Mouse (Mus musculus): ENCODE data around the gene Dlst. TPM values are rescaled to one million over a fixed set of nuclear protein-coding genes. Genes with fewer than 3 reads are reported as not detected.

The Dlst gene
- polyA plus RNA-seq, 1 experiment, result 57.4 TPM

DNA sequence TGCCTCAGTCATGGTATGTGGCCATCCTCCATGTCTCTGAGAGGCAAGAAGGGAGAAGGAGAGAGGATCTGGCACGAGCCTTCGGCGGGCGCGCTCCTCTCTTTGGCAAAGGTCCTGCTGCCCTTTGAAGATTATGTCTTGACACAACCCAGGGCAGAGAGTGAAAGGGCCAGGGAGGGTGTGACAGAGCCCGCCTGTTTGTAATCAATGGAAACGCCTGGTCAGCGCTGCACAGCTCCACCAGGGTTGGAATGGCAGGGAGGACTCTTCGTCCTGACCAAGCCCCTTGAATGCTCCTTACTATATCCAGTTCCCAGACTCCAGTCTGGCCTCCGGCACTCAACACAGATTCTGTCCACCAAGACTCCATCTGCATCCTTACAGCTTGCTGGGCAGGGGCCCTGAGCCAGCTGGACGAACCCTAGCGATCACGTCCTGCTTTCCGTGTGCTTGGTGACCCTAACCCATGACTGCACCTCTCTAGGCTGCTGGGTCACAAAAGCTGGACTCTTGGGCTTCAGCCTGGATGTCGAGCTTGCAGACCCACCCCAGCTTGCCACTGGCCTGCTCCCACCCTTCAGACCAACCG is 64.5 kb downstream of the Dlst start:
- no peak for TF ChIP-seq POLR2A (IDR thresholded peaks at IDR 0.05; ENCODE audit: control insufficient read depth, low read depth, low read length)
- TF ChIP-seq CTCF (IDR thresholded peaks at IDR 0.05; ENCODE audit: control insufficient read depth, insufficient read depth, insufficient replicate concordance, low read depth, low read length), result no peak
- Histone ChIP-seq H3K36me3 (ENCODE audit: control insufficient read depth, insufficient read depth, low read length) (no peaks in the 10 kb centered on the region), H3K27ac (ENCODE audit: control insufficient read depth, insufficient read depth, low read depth, low read length) (no peak overlapping the region), H3K4me1 (ENCODE audit: control insufficient read depth, insufficient read depth, low read length) (peaks cover 15% of the 10 kb centered on the region), H3K27me3 (ENCODE audit: control insufficient read depth, insufficient read depth, low read length) (no peaks in the 10 kb centered on the region), H3K4me3 (ENCODE audit: control insufficient read depth, low read depth, low read length) (no peak overlapping the region)

- peaks cover 15% of the 10 kb centered on the region for H3K4me1 ChIP-seq (ENCODE audit: control insufficient read depth, insufficient read depth, low read length)
- H3K36me3 ChIP-seq (ENCODE audit: control insufficient read depth, insufficient read depth, low read length), result no peaks in the 10 kb centered on the region
- TF ChIP-seq CTCF (IDR thresholded peaks at IDR 0.05; ENCODE audit: control insufficient read depth, insufficient read depth, insufficient replicate concordance, low read depth, low read length) (no peak), POLR2A (IDR thresholded peaks at IDR 0.05; ENCODE audit: control insufficient read depth, low read depth, low read length) (no peak)
- H3K27ac ChIP-seq (ENCODE audit: control insufficient read depth, insufficient read depth, low read depth, low read length), result no peak overlapping the region
- H3K27me3 ChIP-seq (ENCODE audit: control insufficient read depth, insufficient read depth, low read length), result no peaks in the 10 kb centered on the region
- peak overlapping the region; percentile 51; the same call in 1 of the 2 replicates for H3K4me3 ChIP-seq (ENCODE audit: control insufficient read depth, low read depth, low read length)
Measured at GRCm38 (mm10) chr12:85175926-85176845, 65.6 kb downstream of the Dlst start.

DNA sequence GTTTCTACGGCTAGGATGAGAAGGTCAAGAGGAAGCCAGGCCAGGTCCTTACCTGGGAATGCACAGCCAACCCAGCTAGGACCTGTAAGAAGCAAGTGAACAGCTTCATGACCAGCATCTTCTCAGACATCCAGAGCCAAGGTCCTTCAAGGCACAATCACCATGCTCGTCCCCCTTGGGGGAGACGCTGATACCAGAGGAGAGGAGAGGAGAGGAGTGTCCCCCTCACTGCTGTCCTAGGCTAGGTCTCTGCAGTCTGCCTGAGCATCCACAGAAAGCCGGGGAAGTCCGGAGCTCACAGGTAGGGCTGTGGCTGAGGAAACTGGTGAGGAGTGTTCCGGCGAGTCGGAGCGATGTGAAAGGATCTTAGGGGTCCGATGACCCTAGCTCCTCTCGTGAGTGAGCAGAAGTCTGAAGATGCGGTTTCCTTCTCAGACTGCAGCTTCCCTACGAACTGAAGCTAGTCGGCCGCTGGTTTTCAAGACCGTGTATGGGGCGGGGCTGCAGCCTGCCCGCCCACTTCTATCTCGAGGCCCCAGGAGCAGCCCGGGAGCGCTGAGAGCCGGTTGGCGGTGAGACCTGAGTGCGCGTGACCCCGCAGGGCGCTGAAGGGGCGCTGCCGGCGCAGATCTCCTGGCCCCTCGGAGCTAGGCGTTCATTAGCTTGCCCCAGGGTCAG is 66.4 kb downstream of the Dlst start:
- Histone ChIP-seq H3K27me3 (ENCODE audit: control insufficient read depth, insufficient read depth, low read length) (no peaks in the 10 kb centered on the region), H3K27ac (ENCODE audit: control insufficient read depth, insufficient read depth, low read depth, low read length) (no peak overlapping the region), H3K4me3 (ENCODE audit: control insufficient read depth, low read depth, low read length) (peak overlapping the region; percentile 51), H3K36me3 (ENCODE audit: control insufficient read depth, insufficient read depth, low read length) (no peaks in the 10 kb centered on the region), H3K4me1 (ENCODE audit: control insufficient read depth, insufficient read depth, low read length) (peaks cover 15% of the 10 kb centered on the region)
- no peak for TF ChIP-seq POLR2A (IDR thresholded peaks at IDR 0.05; ENCODE audit: control insufficient read depth, low read depth, low read length)
- TF ChIP-seq CTCF (IDR thresholded peaks at IDR 0.05; ENCODE audit: control insufficient read depth, insufficient read depth, insufficient replicate concordance, low read depth, low read length), result no peak

- H3K27ac ChIP-seq (ENCODE audit: control insufficient read depth, insufficient read depth, low read depth, low read length), result no peak within 1 kb of the TSS
- no peaks in the 10 kb centered on the region for H3K36me3 ChIP-seq (ENCODE audit: control insufficient read depth, insufficient read depth, low read length)
- H3K4me1 ChIP-seq (ENCODE audit: control insufficient read depth, insufficient read depth, low read length), result peaks cover 15% of the 10 kb centered on the region
- TF ChIP-seq CTCF (IDR thresholded peaks at IDR 0.05; ENCODE audit: control insufficient read depth, insufficient read depth, insufficient replicate concordance, low read depth, low read length), result no peak
- no peak for TF ChIP-seq POLR2A (IDR thresholded peaks at IDR 0.05; ENCODE audit: control insufficient read depth, low read depth, low read length)
- H3K4me3 ChIP-seq (ENCODE audit: control insufficient read depth, low read depth, low read length), result peak within 1 kb of the TSS; percentile 51
- no peaks in the 10 kb centered on the region for H3K27me3 ChIP-seq (ENCODE audit: control insufficient read depth, insufficient read depth, low read length)
Measured at GRCm38 (mm10) chr12:85177740-85178239, 67.2 kb downstream of the Dlst start, which contains the start of gene Pgf. Pgf (minus strand) TSS chr12:85177790.

GRCm38 (mm10) chr12:85178294-85178693 is 67.7 kb downstream of the Dlst start:
- no peaks in the 10 kb centered on the region for H3K27me3 ChIP-seq (ENCODE audit: control insufficient read depth, insufficient read depth, low read length)
- no peak overlapping the region for H3K4me3 ChIP-seq (ENCODE audit: control insufficient read depth, low read depth, low read length)
- TF ChIP-seq POLR2A (IDR thresholded peaks at IDR 0.05; ENCODE audit: control insufficient read depth, low read depth, low read length) (no peak), CTCF (IDR thresholded peaks at IDR 0.05; ENCODE audit: control insufficient read depth, insufficient read depth, insufficient replicate concordance, low read depth, low read length) (no peak)
- H3K4me1 ChIP-seq (ENCODE audit: control insufficient read depth, insufficient read depth, low read length), result peaks cover 15% of the 10 kb centered on the region
- no peaks in the 10 kb centered on the region for H3K36me3 ChIP-seq (ENCODE audit: control insufficient read depth, insufficient read depth, low read length)
- H3K27ac ChIP-seq (ENCODE audit: control insufficient read depth, insufficient read depth, low read depth, low read length), result no peak overlapping the region

DNA sequence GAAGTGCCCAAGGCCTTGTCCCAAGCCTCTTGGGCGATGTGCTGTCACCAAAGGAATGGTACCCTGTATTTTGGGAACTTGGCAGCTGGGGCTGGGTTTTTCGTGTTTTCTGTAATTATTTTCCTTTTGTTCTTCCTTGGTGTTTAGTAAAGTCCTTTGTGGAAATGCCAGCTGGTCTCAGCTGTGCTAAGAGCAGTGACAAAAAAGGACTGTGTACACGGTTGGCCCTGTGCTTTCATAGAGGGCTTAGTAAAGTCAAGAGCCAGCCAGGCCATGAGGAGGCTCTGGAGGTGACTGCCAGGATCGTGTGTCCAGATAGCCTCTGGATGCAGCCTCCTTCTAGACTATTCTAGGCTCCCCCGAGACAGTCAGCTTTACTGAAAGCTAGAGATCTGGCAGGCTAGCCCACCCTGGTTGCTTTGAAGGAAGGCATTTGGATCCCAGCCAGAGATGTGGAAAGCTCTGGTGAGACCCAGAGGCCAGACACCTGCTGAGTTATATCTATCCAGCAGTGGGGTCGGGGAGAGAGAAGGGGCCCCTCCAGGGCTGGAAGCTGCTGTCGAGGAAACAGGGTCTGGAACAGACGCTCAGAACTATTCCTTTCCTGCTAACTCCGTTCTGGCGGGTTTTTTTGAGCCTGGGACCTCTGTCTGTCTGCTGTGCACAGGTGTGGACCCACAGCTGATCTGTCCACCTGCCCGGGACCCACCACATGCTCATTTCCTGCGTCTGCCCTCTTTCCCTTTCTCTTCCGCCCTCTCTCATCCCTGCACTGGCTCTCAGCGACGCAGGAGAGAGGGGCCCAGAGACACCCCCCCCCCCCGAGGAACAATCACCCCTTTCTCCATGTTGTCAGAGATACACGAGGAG is 71.1 kb downstream of the Dlst start:
- Histone ChIP-seq H3K27ac (ENCODE audit: control insufficient read depth, insufficient read depth, low read depth, low read length) (no peak overlapping the region), H3K27me3 (ENCODE audit: control insufficient read depth, insufficient read depth, low read length) (no peaks in the 10 kb centered on the region), H3K36me3 (ENCODE audit: control insufficient read depth, insufficient read depth, low read length) (no peaks in the 10 kb centered on the region), H3K4me3 (ENCODE audit: control insufficient read depth, low read depth, low read length) (no peak overlapping the region), H3K4me1 (ENCODE audit: control insufficient read depth, insufficient read depth, low read length) (peaks cover 10% of the 10 kb centered on the region)
- TF ChIP-seq CTCF (IDR thresholded peaks at IDR 0.05; ENCODE audit: control insufficient read depth, insufficient read depth, insufficient replicate concordance, low read depth, low read length) (no peak), POLR2A (IDR thresholded peaks at IDR 0.05; ENCODE audit: control insufficient read depth, low read depth, low read length) (no peak)
